Mouse (Mus musculus): ENCODE results near the gene Gbp9. TPM values are rescaled to one million over a fixed set of nuclear protein-coding genes. Genes with fewer than 3 reads are reported as not detected.
"Not testable (repeated sequence)": the region's sequence is repeated elsewhere in the genome, so short reads cannot be mapped to it uniquely, and the experiment has no call there.

Gbp9 gene
- polyA plus RNA-seq (2015; fragmentation: Nextera tagmentation; extraction: Ambion mirVana), result 1.7 TPM in 2 replicates

DNA sequence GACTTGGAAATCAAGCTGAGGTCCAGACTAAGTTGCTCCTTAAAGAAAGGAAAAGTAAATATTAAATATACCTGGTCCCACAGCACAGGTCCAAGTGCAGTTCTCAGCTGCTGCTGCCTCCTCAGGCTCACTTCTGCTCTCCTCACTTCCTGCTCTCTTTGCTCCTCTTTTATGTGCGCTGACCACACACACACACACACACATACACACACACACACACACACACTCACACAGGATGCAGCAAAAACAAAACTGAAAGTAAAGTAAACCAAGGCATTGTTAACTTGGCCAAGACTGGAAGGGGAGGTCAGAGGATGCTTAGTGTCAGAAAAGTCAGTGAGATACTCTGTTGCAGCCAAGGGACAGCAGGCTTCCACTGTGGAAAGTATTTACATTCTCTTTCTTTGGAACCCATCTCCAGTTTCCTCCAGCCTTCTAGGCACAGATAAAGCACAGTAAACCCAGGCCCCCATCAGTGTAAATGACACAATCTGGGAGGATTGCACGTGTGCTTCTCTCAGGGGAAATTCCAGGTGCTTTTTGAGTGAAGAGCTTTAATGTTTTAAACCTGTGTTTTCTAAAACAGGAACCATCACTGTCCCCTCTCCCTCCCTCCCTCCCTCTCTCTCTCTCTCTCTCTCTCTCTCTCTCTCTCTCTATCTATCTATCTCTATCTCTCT lies at the start of gene Gbp9, which contains the start of the genes Gbp8 and Gbp4:
TSS of gene Gbp9 (minus strand) at position 131 of the 680 bp plus-strand sequence.
TSS of gene Gbp8 (minus strand) at position 132 of the 680 bp plus-strand sequence.
TSS of gene Gbp4 (minus strand) at position 178 of the 680 bp plus-strand sequence.
- 8% methylated on average over 2 of the region's 2 CpGs for WGBS
- H3K27ac ChIP-seq (ENCODE audit: low read depth, low read length); H3K4me1 ChIP-seq (replicated peaks; ENCODE audit: control insufficient read depth, insufficient read depth, low read length); H3K9me3 ChIP-seq (ENCODE audit: control insufficient read depth); H3K4me3 ChIP-seq (ENCODE audit: low read depth, low read length); H3K4me2 ChIP-seq (replicated peaks; ENCODE audit: low read depth); ATAC-seq; H3K9ac ChIP-seq (ENCODE audit: low read depth, low read length); H3K36me3 ChIP-seq (ENCODE audit: control insufficient read depth, insufficient read depth); H3K27me3 ChIP-seq (replicated peaks; ENCODE audit: control insufficient read depth, insufficient read depth, low read length): not testable (repeated sequence)

DNA sequence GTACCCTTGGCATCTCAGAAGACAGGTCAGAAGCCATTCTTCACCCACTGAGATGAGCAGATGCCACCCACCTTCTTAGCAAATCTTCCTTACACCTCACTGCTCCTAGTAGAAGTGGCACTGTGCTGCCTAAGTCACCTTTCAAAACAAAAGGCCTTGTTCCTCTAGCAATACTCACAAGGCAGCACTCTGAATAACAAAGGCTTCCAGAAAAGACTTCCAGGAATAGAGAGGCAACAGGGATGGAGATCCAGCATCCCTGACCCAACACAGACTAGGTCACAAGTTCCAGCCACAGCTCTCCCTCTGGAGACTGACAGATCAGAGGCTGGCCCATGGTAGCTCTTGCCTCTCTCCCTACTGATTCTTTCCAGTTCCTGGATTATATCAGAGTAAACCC lies 42.1 kb upstream of the Gbp9 start:
- Histone ChIP-seq H3K27me3 (replicated peaks; ENCODE audit: control insufficient read depth, insufficient read depth, low read length) (no peaks in the 10 kb centered on the region), H3K9ac (ENCODE audit: low read depth, low read length) (no peak overlapping the region), H3K36me3 (ENCODE audit: control insufficient read depth, insufficient read depth) (no peaks in the 10 kb centered on the region), H3K4me1 (replicated peaks; ENCODE audit: control insufficient read depth, insufficient read depth, low read length) (no peaks in the 10 kb centered on the region), H3K4me2 (replicated peaks; ENCODE audit: low read depth) (no peak overlapping the region), H3K9me3 (ENCODE audit: control insufficient read depth) (no peaks in the 10 kb centered on the region), H3K4me3 (ENCODE audit: low read depth, low read length) (no peak overlapping the region), H3K27ac (ENCODE audit: low read depth, low read length) (no peak overlapping the region)
- TF ChIP-seq CTCF (IDR thresholded peaks at IDR 0.05; ENCODE audit: low read depth), result no peak
- no peak for ATAC-seq

DNA sequence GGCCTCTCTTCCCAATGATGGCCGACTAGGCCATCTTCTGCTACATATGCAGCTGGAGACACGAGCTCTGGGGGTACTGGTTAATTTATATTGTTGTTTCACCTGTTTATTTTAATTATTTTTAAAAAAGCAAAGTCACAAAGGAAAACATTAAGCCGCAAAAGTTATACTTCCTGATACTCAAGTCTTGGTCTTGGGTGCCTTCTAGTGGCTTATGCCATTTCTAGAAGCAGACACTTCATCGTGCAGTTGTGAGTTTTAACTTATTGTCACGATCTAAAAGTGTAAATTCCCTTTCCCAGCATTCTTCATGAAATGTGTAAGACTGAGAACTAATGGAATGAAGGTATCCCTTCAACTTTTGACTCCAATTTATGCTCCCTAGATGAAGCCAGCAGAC lies 17.2 kb upstream of the Gbp9 start:
- no peak for ATAC-seq
- WGBS, result 84% methylated on average over 5 of the region's 5 CpGs
- no peaks in the 10 kb centered on the region for H3K9me3 ChIP-seq (ENCODE audit: control insufficient read depth)
- no peak overlapping the region for H3K9ac ChIP-seq (ENCODE audit: low read depth, low read length)
- H3K4me2 ChIP-seq (replicated peaks; ENCODE audit: low read depth), result no peak overlapping the region
- no peak overlapping the region for H3K27ac ChIP-seq (ENCODE audit: low read depth, low read length)
- TF ChIP-seq CTCF (IDR thresholded peaks at IDR 0.05; ENCODE audit: low read depth), result no peak
- no peaks in the 10 kb centered on the region for H3K4me1 ChIP-seq (replicated peaks; ENCODE audit: control insufficient read depth, insufficient read depth, low read length)
- no peak overlapping the region for H3K4me3 ChIP-seq (ENCODE audit: low read depth, low read length)
- H3K36me3 ChIP-seq (ENCODE audit: control insufficient read depth, insufficient read depth), result no peaks in the 10 kb centered on the region
- H3K27me3 ChIP-seq (replicated peaks; ENCODE audit: control insufficient read depth, insufficient read depth, low read length), result no peaks in the 10 kb centered on the region

DNA sequence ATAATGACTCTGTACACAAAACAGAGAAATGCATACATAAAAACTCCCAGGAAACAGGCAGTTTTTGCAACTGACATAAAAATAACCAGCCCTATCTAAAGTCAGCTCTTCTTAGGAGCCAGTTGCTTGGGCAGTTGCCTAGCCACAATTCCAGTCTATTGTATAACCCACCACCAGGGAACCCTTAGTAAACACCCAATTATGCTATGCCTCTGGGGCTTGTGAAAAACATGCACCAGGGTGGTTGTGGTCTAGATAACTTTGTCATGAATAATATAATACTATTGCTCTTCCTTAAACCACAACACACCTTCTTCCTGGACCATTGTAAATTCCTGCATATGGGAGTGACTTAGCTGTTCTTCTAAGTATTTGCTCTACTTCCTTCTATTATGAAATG lies 14.7 kb upstream of the Gbp9 start:
- Histone ChIP-seq H3K27ac (ENCODE audit: low read depth, low read length) (no peak overlapping the region), H3K27me3 (replicated peaks; ENCODE audit: control insufficient read depth, insufficient read depth, low read length) (no peaks in the 10 kb centered on the region), H3K9ac (ENCODE audit: low read depth, low read length) (no peak overlapping the region), H3K4me2 (replicated peaks; ENCODE audit: low read depth) (no peak overlapping the region), H3K9me3 (ENCODE audit: control insufficient read depth) (no peaks in the 10 kb centered on the region), H3K4me3 (ENCODE audit: low read depth, low read length) (no peak overlapping the region), H3K4me1 (replicated peaks; ENCODE audit: control insufficient read depth, insufficient read depth, low read length) (no peaks in the 10 kb centered on the region), H3K36me3 (ENCODE audit: control insufficient read depth, insufficient read depth) (no peaks in the 10 kb centered on the region)
- TF ChIP-seq CTCF (IDR thresholded peaks at IDR 0.05; ENCODE audit: low read depth), result no peak
- no peak for ATAC-seq

DNA sequence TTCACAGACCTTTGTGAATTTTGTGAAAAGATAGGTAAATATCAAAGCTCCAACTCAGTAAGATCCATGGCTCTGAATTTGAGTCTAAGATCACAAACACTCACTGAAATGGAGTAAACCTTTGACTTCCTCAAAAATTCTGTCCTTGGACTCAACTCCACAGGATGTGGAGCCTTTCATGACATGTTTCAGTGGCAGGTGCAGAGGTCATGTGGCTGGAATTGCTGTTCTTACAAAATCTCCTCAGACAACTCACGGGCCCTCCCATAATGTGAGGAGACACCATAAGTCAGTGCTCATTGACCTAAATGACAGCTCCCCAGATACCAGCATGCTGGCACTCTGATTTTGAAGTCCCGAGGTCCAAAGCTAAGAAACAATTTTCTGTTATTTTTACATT lies 8.7 kb upstream of the Gbp9 start:
- H3K27me3 ChIP-seq (replicated peaks; ENCODE audit: control insufficient read depth, insufficient read depth, low read length); H3K4me1 ChIP-seq (replicated peaks; ENCODE audit: control insufficient read depth, insufficient read depth, low read length); H3K9me3 ChIP-seq (ENCODE audit: control insufficient read depth); H3K27ac ChIP-seq (ENCODE audit: low read depth, low read length); H3K9ac ChIP-seq (ENCODE audit: low read depth, low read length); H3K36me3 ChIP-seq (ENCODE audit: control insufficient read depth, insufficient read depth); H3K4me2 ChIP-seq (replicated peaks; ENCODE audit: low read depth); H3K4me3 ChIP-seq (ENCODE audit: low read depth, low read length); ATAC-seq: not testable (repeated sequence)
- 63% methylated on average over 2 of the region's 2 CpGs for WGBS

DNA sequence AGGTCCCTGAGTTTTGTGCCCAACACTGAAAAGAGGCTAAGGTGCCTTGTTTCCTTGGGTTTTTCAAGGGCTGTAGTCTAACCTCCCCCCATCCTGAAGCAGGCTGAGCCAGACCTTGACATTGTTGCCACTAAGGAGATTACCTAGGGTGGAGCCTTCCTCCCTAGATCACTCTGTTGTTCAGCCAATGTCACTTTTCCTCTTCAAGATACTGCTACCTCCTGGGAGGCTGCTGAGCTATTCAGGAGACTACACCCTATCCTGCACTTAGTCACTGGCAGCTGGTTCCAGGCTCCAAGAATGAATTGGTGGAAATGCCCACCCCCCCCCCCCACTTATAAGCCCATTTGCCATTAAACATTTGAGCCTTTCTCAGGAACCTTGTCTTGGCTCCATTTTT lies 7.1 kb upstream of the Gbp9 start:
- no peak for ATAC-seq
- no peak for TF ChIP-seq CTCF (IDR thresholded peaks at IDR 0.05; ENCODE audit: low read depth)
- H3K4me2 ChIP-seq (replicated peaks; ENCODE audit: low read depth), result no peak overlapping the region
- H3K9me3 ChIP-seq (ENCODE audit: control insufficient read depth), result no peaks in the 10 kb centered on the region
- H3K4me1 ChIP-seq (replicated peaks; ENCODE audit: control insufficient read depth, insufficient read depth, low read length), result no peaks in the 10 kb centered on the region
- no peak overlapping the region for H3K27ac ChIP-seq (ENCODE audit: low read depth, low read length)
- no peak overlapping the region for H3K4me3 ChIP-seq (ENCODE audit: low read depth, low read length)
- no peaks in the 10 kb centered on the region for H3K36me3 ChIP-seq (ENCODE audit: control insufficient read depth, insufficient read depth)
- no peaks in the 10 kb centered on the region for H3K27me3 ChIP-seq (replicated peaks; ENCODE audit: control insufficient read depth, insufficient read depth, low read length)
- H3K9ac ChIP-seq (ENCODE audit: low read depth, low read length), result no peak overlapping the region

DNA sequence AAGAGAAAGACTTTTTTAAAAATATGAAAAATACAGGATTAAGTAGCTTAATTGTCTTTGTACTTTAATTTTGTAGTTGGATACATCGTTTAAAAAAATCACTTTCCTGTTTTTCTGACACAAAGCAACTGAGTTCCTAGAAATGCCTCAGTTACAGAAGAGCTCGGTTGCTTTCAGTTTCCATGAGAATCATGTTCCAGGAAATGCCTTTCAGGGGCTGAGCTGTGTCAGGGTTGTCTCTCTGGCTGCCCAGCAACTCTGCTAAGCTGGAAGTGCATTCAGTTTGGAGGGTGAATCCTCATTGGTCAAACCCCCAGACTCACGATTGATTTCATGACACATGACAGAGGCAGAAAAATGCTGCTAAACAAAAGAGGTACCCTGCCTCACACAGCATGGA lies 6.4 kb upstream of the Gbp9 start:
- H3K27ac ChIP-seq (ENCODE audit: low read depth, low read length); H3K36me3 ChIP-seq (ENCODE audit: control insufficient read depth, insufficient read depth); H3K27me3 ChIP-seq (replicated peaks; ENCODE audit: control insufficient read depth, insufficient read depth, low read length); H3K4me2 ChIP-seq (replicated peaks; ENCODE audit: low read depth); H3K9me3 ChIP-seq (ENCODE audit: control insufficient read depth); H3K4me3 ChIP-seq (ENCODE audit: low read depth, low read length); H3K4me1 ChIP-seq (replicated peaks; ENCODE audit: control insufficient read depth, insufficient read depth, low read length); H3K9ac ChIP-seq (ENCODE audit: low read depth, low read length); ATAC-seq: not testable (repeated sequence)
- WGBS, result 37% methylated on average over 3 of the region's 3 CpGs

DNA sequence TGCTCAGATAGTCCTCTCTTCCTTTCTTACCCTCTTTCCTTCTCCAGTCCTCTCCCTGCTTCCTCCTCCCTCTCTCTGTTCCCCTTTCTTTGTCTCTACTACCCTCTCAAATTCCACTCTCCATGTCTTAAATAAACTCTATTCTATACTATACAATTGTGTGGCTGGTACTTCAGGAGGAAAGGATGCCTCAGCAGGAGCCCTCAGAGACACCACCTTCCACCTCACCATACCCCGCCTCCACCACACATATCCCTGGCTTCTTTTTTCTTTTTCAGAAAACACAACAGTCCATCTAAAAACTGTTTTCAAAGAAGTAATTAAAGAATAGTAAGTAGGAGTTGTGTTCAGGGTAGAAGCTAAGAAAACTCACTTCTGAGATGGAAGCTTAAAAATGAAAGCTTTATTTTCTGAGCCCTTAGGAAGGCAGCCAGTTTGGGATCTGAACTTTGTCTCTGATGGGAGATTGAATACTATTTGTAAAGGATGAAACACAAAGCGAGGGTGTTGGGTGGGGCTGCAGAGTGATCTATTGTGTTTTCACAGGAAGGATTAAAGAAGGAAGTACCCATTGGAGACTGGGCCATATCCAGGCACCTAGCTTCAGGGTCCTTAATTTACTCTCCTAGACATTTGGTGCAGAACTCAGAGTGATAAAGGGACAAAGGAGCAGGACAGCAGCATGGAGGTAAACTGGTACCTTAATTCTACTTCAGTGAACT lies 911 bp upstream of the Gbp9 start:
- H3K27me3 ChIP-seq (replicated peaks; ENCODE audit: control insufficient read depth, insufficient read depth, low read length); H3K4me1 ChIP-seq (replicated peaks; ENCODE audit: control insufficient read depth, insufficient read depth, low read length); H3K9ac ChIP-seq (ENCODE audit: low read depth, low read length); H3K4me2 ChIP-seq (replicated peaks; ENCODE audit: low read depth); H3K4me3 ChIP-seq (ENCODE audit: low read depth, low read length); ATAC-seq; H3K36me3 ChIP-seq (ENCODE audit: control insufficient read depth, insufficient read depth); H3K9me3 ChIP-seq (ENCODE audit: control insufficient read depth); H3K27ac ChIP-seq (ENCODE audit: low read depth, low read length): not testable (repeated sequence)
- WGBS, result 66% methylated on average over 2 of the region's 2 CpGs

All from intestine, postnatal 0 days (tissue).